Mouse (Mus musculus) frontal cortex, postnatal 36 days (tissue): Measurements from ENCODE around the gene Tbkbp1.

Experiments
- DNase-seq, 2 experiments: peaks; one replicate each; pipeline ENCODE4 v3.0.0; 2022; ENCODE audit warnings: low spot score in 2 of 2

Tbkbp1 gene

DNA sequence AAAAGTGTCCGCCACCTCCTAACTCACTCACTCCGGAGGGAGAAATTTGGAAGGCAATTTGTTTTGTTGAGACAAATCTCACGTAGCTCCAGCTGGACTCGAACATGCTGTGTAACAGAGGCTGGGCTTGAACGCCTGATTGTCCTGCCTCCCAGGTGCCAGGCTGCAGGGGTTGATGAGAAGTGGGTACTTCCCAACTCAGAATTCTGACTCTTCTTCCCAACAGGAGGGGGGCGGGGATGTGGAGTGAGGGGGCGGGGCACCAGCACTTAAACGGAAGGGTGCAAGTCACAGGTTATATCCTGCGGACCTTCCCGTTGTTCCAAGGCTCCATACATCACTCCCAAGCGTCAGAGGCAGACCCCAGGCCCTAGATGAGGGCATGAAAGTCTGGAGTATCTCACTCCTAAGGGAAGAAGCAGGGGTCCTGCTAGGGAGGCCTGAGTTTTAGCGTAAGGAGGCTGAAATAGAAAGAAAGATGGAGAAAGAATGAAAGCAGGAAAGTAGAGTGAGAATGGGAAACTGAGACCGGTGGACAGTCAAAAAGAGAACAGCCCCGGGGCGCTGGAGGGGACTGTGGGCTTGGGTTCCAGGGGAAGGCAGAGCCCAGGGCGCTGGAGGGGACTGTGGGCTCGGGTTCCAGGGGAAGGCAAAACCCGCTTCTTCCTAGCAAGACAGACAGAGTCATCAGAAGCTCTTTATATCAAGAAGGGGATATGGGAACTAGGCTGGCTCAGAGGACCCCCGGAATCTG is 23.6 kb downstream of the Tbkbp1 start:
- no peak for DNase-seq

DNA sequence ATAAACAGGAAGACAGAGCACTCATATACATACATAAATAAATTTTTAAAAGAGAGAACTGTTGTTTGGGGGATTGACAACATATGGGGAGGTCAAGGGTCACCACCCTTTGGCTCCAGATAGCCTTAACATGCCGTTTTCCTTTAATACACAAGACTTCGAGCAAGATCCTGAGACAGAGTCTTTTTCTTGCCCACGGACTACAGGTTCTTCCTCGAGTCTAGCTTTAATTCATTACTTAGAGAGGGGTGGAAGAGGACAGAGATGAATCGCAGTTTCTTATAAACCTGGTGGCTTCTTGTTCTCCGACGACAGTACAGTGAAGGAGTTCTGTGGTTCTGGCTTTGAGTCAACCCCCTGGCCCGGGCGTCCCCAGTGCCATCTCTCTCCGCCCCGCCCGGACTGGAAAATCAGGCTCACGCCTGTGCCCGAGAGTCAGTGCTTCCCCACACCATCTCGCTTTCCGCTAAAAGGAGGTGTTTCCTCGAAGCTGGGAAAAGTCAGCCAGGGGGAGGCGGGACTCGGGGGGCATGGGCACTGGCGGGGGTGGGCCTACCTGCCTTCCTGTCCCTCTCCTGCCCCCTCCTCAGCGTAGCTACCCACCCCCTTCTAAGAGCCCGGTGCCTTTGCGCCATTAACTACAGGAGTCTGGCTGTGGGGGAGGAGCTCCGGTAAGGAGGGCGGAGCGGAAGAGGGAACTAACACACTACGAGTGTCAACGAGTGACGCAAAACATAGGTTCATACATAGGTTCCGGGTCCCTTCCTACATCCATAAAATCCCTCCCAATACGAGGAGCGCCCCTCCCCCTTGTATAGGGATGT is 24.4 kb downstream of the Tbkbp1 start:
- no peak for DNase-seq

GRCm38 (mm10) chr11:97124266-97125036 is 26.8 kb downstream of the Tbkbp1 start:
- DNase-seq, result no peak

GRCm38 (mm10) chr11:97123282-97123890 is 27.9 kb downstream of the Tbkbp1 start:
- DNase-seq, result no peak

DNA sequence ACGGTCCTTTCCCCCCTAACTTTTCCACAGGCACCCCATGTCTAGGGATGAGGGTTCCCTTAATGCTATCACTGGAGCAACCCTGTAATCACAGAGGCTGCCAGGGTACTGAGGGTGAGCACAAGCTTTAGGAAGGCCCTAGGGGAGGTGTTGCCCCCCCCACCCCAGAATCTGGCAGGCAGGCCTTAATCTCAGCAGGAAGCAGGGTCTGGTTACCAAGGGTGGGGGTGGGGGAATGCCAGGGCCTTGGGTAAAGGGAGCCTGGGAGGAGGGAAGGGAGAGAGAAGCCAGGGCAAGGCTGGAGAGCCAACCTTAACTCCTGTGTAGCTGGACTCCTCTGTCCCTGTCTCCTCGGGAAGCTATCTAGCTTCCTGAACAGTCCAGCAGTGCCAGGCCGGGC is 30.7 kb downstream of the Tbkbp1 start:
- DNase-seq, result no peak

DNA sequence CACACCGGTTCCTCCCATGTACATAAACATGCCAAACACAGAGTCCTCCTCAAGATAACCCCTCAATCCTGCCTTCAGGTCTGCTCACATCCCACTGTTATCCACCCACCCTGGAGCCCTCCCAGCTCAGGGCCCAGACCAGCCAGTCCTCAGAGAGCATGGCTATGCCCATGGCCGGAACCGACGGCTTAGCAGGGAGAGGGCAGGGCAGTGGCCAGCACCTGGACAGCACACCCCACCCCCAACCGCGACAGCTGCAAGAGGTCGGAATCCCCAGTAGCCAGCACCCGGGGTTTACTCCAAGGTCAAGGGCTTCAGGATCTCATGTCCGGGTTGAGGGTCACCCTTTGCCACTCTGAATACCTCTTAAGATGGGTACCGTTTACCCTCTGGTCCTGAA is 31.1 kb downstream of the Tbkbp1 start:
- DNase-seq, result no peak

- DNase-seq, result no peak
Observed at GRCm38 (mm10) chr11:97115797-97116196, 35.5 kb downstream of the Tbkbp1 start.

- no peak for DNase-seq
Observed at GRCm38 (mm10) chr11:97114671-97115601, 36.4 kb downstream of the Tbkbp1 start, which contains the start of gene Tbx21. Gene Tbx21, minus strand, starts transcription at chr11:97115331.

DNA sequence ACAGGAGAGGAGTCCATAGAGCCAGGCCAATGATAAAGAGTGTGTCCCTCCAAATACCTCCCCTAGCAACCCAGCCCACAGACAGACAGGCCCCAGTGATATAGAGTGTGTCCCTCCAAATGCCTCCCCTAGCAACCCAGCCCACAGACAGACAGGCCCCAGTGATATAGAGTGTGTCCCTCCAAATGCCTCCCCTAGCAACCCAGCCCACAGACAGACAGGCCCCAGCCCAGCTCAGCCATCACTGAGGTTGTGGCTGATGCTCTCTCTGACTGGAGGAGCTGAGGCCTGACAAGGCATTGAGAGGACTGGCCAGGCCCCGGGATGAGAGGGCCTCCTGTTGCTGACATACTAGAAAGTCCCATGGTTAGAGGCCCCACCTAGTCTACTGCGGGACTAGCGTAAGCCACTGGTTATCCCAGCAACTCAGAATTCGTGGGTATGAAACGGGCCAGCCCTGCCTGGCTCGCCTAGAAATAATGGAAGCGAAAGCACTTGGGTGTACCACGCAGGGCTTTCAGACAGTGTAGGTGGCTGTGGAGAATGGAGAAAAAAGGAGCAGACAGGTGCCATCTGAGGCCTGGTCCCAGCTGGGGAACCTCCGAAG is 38.7 kb downstream of the Tbkbp1 start:
- DNase-seq, result no peak

DNA sequence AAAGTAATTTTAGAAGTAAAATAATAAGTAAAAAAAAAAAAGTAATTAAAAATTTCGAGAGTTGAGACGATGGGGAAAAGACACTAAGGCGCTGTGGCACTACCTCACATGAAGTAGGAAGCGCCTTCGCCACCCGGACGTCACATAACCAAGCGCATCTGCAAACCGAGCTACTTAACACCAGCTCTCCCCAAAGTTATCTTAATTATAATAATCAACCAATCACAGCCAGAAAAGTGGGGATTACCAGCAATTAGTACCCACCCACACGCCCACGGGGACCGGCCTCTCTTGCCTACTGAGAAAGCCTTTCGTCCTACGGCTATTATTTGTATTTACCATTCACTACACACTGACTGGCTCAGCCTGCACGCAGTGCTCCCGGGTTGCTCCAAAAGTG is 42.3 kb downstream of the Tbkbp1 start:
- no peak for DNase-seq

DNA sequence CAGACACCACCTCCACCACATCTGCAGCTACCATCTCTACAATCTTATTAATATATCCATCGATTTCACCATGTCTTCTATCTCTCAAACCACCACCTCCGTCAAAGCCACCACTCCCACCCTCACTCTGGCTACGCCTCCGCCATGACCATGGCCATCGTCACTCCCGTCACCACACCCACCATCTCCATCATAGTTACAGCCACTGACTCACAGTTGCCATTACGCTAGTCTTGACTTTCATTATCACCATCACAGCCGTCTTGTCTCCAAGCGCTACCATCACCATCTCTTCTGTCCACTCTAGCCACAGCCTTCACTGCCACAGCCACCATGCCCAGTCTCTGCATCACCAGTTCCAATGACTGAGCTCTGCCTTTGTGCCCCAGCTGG is 47.2 kb downstream of the Tbkbp1 start:
- no peak for DNase-seq

- no peak for DNase-seq
Observed at GRCm38 (mm10) chr11:97103163-97104090, 47.9 kb downstream of the Tbkbp1 start.

DNA sequence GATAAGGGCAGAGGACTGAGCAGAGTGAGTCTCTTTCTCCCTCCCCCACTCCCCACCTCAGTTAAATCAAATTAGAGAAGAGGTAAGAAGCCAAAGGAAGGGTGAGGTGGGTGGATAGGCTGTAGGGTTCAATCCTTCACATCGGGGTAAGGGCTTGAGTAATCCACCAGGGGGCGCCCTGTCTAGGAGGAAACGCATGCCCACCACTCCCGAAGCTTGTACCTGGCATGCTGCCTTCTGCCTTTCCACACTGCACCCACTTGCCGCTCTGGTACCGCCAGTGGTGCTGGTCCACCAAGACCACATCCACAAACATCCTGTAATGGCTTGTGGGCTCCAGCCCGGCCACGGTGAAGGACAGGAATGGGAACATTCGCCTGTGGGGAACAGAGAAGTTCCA is 49.6 kb downstream of the Tbkbp1 start:
- no peak for DNase-seq

GRCm38 (mm10) chr11:97098791-97099190 is 52.5 kb downstream of the Tbkbp1 start:
- no peak for DNase-seq

DNA sequence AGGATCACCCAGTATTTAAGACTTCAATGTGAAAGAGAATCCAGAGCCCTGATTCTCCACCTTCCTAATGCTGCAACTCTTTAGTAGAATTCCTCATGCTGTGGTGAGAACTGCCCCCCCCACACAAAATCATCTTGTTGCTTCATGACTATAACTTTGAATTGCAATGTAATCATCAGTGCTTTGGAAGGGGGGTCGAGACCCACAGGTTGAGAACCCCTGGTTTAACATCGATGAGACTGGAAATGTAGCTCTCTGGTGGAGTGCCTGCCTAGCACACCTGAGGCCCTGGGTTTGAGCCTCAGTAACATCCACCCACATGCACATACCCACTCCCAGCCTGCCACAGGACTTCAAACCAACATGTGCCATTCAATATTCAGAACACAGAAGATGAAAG is 56.7 kb downstream of the Tbkbp1 start:
- DNase-seq, result no peak

DNA sequence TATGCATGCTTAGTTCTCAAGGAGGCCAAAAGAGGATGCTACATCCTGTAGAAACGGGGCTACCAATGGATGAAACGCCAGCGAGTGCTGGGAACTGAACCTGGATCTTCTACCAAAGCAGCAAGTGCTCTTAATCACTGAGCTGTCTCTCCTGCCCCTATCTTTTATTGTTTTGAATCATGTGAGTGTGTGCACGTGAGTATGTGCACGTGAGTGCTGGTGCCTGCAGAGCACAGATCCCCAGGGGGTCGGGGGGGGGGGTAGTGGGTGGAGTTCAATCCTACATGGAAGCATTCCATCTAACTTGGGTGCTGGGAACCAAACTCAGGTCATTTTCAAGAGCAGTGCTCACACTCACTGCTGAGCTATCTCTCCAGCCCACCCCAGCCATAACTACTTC is 64.9 kb downstream of the Tbkbp1 start:
- no peak for DNase-seq
